Mouse (Mus musculus): ENCODE results near the gene Fam19a5. TPM values are rescaled to one million over a fixed set of nuclear protein-coding genes. Genes with fewer than 3 reads are reported as not detected.

Gene Fam19a5
- polyA plus RNA-seq, 1 experiment from 2014 or later, result 33.3 TPM

DNA sequence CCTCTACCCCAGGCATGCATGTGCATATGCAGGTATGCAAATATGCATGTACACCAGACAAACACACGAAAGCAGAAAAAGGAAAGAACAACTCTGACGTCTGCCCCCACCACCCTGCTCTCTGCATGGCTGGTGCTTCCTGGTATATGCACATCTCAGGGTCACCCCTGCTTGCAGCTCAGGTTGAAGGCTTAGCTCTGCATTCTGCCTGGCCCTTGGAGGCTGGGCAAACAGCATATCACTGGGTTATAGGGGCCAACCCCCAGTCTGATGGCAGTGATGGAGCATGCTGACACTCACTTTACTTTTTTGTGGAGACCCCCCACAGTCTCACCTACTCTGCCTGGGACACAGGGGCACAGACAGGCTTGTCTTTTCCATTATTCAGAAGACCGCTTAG lies 252.5 kb downstream of the Fam19a5 start:
- Histone ChIP-seq H3K4me1 (ENCODE audit: control insufficient read depth, insufficient read depth, low read length) (no peaks in the 10 kb centered on the region), H3K27me3 (ENCODE audit: control insufficient read depth, insufficient read depth, low read length) (no peaks in the 10 kb centered on the region), H3K27ac (ENCODE audit: low read depth, low read length) (no peak overlapping the region), H3K9me3 (ENCODE audit: control insufficient read depth, low read length) (no peaks in the 10 kb centered on the region), H3K36me3 (ENCODE audit: control insufficient read depth, insufficient read depth, low read length) (no peaks in the 10 kb centered on the region), H3K4me2 (ENCODE audit: low read depth, low read length) (no peak overlapping the region), H3K4me3 (ENCODE audit: low read depth, low read length) (no peak overlapping the region), H3K9ac (replicated peaks; ENCODE audit: low read depth, low read length) (no peak overlapping the region)
- no peak for ATAC-seq (ENCODE audit: low read depth)
- WGBS, result 87% methylated on average over 3 of the region's 3 CpGs

Small RNA genes within 50 kb of the gene (microRNA-seq; reads per million reads assigned to microRNA genes)
- not detected for gene Mir6393

Data from neural tube, embryonic 14.5 days (tissue).